Mouse (Mus musculus) thymus, adult 2 months (tissue): ENCODE measurements at regions not wholly inside any gene's neighbourhood (a gene's known extent, or its start where the extent isn't known, plus 50 kb on each side); places are given as distances from the start of the nearest gene placed in this dataset.

Source experiments
- CTCF ChIP-seq: fragments of 200-500 bp; IDR thresholded peaks from 2 replicates; pipeline ENCODE4 v1.5.1; 2012; ENCODE audit warnings: mild to moderate bottlenecking, control low read depth, low read length, moderate library complexity, borderline replicate concordance; ENCODE audit not compliant: control insufficient read depth, poor library complexity, insufficient read depth; ENCODE audit errors: extremely low read depth
- POLR2A ChIP-seq: fragments of 200-500 bp; IDR thresholded peaks from 2 replicates; pipeline ENCODE4 v1.6.1; 2012; ENCODE audit warnings: mild to moderate bottlenecking, low read length, control low read depth, moderate library complexity; ENCODE audit not compliant: control insufficient read depth, poor library complexity, insufficient read depth; ENCODE audit errors: extremely low read depth

DNA sequence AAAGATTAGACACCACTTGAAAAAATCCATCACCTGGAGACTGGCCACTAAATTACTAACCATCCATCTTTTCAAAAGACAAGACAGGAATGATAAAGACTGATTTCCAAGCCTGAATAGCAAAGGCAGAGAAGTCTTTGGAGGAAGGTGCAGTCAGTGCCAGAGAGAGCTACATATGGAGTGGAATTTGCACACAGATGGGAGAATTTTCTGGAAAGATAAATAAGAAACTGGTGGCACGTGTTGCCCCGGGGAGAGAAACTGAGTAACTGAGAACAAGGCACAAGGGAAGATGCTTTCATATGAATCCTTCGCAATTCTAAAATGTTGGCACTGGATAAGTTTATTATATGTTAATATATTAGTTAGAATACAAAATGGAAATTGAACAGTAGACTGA is 59.8 kb upstream of the Rasgrf1 start:
- TF ChIP-seq CTCF (no peak), POLR2A (no peak)
